Mouse (Mus musculus) lung, embryonic 15.5 days (tissue): ENCODE measurements around the gene Ing2. TPM values are rescaled to one million over a fixed set of nuclear protein-coding genes. Genes with fewer than 3 reads are reported as not detected.

Source experiments
- ATAC-seq: fragments of 200-750 bp; cut with Nextera tagmentation; 2 replicates; pipeline ENCODE4 v1.8.0; 2017; ENCODE audit warnings: moderate number of reproducible peaks, borderline replicate concordance; ENCODE audit not compliant: low FRiP score, low TSS enrichment; ENCODE audit errors: extremely low read depth
- H3K27ac ChIP-seq: fragments of 300-500 bp; sonication (generic); 2 replicates; pipeline ENCODE4 v1.5.1; 2015; ENCODE audit warnings: moderate library complexity, mild to moderate bottlenecking, inconsistent platforms
- H3K27me3 ChIP-seq: fragments of 300-500 bp; sonication (generic); 2 replicates; pipeline ENCODE4 v1.6.1; 2015; ENCODE audit warnings: inconsistent platforms
- H3K36me3 ChIP-seq: fragments of 300-500 bp; sonication (generic); 2 replicates; pipeline ENCODE4 v1.6.1; 2015; ENCODE audit warnings: inconsistent platforms
- H3K4me1 ChIP-seq: fragments of 300-500 bp; sonication (generic); 2 replicates; pipeline ENCODE4 v1.6.1; 2015; ENCODE audit warnings: inconsistent platforms
- H3K4me2 ChIP-seq: fragments of 300-500 bp; sonication (generic); 2 replicates; pipeline ENCODE4 v1.6.1; 2015; ENCODE audit warnings: inconsistent platforms, mild to moderate bottlenecking, moderate library complexity
- H3K4me3 ChIP-seq: fragments of 300-500 bp; sonication (generic); 2 replicates; pipeline ENCODE4 v1.5.1; 2015; ENCODE audit warnings: mild to moderate bottlenecking, inconsistent platforms
- H3K9ac ChIP-seq: fragments of 300-500 bp; sonication (generic); 2 replicates; pipeline ENCODE4 v1.6.1; 2015; ENCODE audit warnings: inconsistent platforms
- H3K9me3 ChIP-seq: fragments of 300-500 bp; sonication (generic); 2 replicates; pipeline ENCODE4 v1.6.1; 2016; ENCODE audit warnings: inconsistent platforms
- WGBS: fragments of 180-500 bp; shearing (Covaris S2); methylation state at CpG from one replicate; pipeline ENCODE4 v1.1.7; 2015; 5-methylcytosine and 5-hydroxymethylcytosine counted together
- polyA plus RNA-seq: library from polyadenylated mRNA; unstranded; fragments of >200 nt; fragmentation: Nextera tagmentation; extraction: Ambion mirVana; gene quantifications from 2 replicates; pipeline ENCODE4 v1.2.1, GENCODE M21; 2015

The Ing2 gene
- polyA plus RNA-seq, 1 experiment from 2014 or later = 13.6 TPM

GRCm38 (mm10) chr8:47691831-47692230, 16.5 kb upstream of the Ing2 start:
- no peak for ATAC-seq
- no peak overlapping the region for H3K4me2 ChIP-seq
- no peaks in the 10 kb centered on the region for H3K27me3 ChIP-seq
- no peaks in the 10 kb centered on the region for H3K36me3 ChIP-seq
- H3K9ac ChIP-seq = no peak overlapping the region
- no peak overlapping the region for H3K27ac ChIP-seq
- no peak overlapping the region for H3K4me3 ChIP-seq
- no peaks in the 10 kb centered on the region for H3K9me3 ChIP-seq
- H3K4me1 ChIP-seq = no peaks in the 10 kb centered on the region
- WGBS = 68% methylated on average over 9 of the region's 10 CpGs

GRCm38 (mm10) chr8:47691303-47691702, 15.9 kb upstream of the Ing2 start:
- H3K4me1 ChIP-seq = no peaks in the 10 kb centered on the region
- H3K4me2 ChIP-seq = peak overlapping the region; percentile 48; the same call in 1 of the 2 replicates
- no peak for ATAC-seq
- H3K4me3 ChIP-seq = no peak overlapping the region
- H3K9ac ChIP-seq = no peak overlapping the region
- H3K27ac ChIP-seq = no peak overlapping the region
- H3K9me3 ChIP-seq = no peaks in the 10 kb centered on the region
- WGBS = 62% methylated on average over 7 of the region's 7 CpGs
- no peaks in the 10 kb centered on the region for H3K27me3 ChIP-seq
- H3K36me3 ChIP-seq = no peaks in the 10 kb centered on the region

- Histone ChIP-seq H3K27ac (no peak overlapping the region), H3K36me3 (no peaks in the 10 kb centered on the region), H3K9ac (peak overlapping the region; percentile 17), H3K27me3 (no peaks in the 10 kb centered on the region), H3K4me3 (peak overlapping the region; percentile 20), H3K4me1 (no peaks in the 10 kb centered on the region), H3K4me2 (peak overlapping the region; percentile 48), H3K9me3 (no peaks in the 10 kb centered on the region)
- ATAC-seq = no peak
- WGBS = 9% methylated on average over 16 of the region's 16 CpGs
Measured at GRCm38 (mm10) chr8:47690674-47691078, 15.3 kb upstream of the Ing2 start.

- no peaks in the 10 kb centered on the region for H3K9me3 ChIP-seq
- H3K4me3 ChIP-seq = no peak overlapping the region
- H3K9ac ChIP-seq = no peak overlapping the region
- no peak overlapping the region for H3K4me2 ChIP-seq
- WGBS = 59% methylated on average over 12 of the region's 12 CpGs
- no peak overlapping the region for H3K27ac ChIP-seq
- H3K36me3 ChIP-seq = no peaks in the 10 kb centered on the region
- ATAC-seq = no peak
- no peaks in the 10 kb centered on the region for H3K4me1 ChIP-seq
- H3K27me3 ChIP-seq = no peaks in the 10 kb centered on the region
Measured at GRCm38 (mm10) chr8:47689704-47690326, 14.5 kb upstream of the Ing2 start.

- no peaks in the 10 kb centered on the region for H3K9me3 ChIP-seq
- no peak overlapping the region for H3K4me2 ChIP-seq
- H3K27me3 ChIP-seq = no peaks in the 10 kb centered on the region
- H3K4me1 ChIP-seq = no peaks in the 10 kb centered on the region
- H3K4me3 ChIP-seq = no peak overlapping the region
- no peak overlapping the region for H3K9ac ChIP-seq
- no peaks in the 10 kb centered on the region for H3K36me3 ChIP-seq
- no peak for ATAC-seq
- no peak overlapping the region for H3K27ac ChIP-seq
- 50% methylated on average over 5 of the region's 5 CpGs for WGBS
Measured at GRCm38 (mm10) chr8:47684441-47684840, 9.1 kb upstream of the Ing2 start.

GRCm38 (mm10) chr8:47683994-47684393, 8.6 kb upstream of the Ing2 start:
- H3K9ac ChIP-seq = no peak overlapping the region

GRCm38 (mm10) chr8:47680306-47680705, 5.0 kb upstream of the Ing2 start:
- Histone ChIP-seq H3K4me3 (no peak overlapping the region), H3K36me3 (no peaks in the 10 kb centered on the region), H3K4me2 (no peak overlapping the region), H3K9ac (no peak overlapping the region), H3K27ac (no peak overlapping the region), H3K4me1 (peaks cover 9% of the 10 kb centered on the region), H3K9me3 (no peaks in the 10 kb centered on the region), H3K27me3 (no peaks in the 10 kb centered on the region)
- ATAC-seq = no peak
- WGBS = 78% methylated on average over 4 of the region's 4 CpGs

More at GRCm38 (mm10) chr8:47683994-47684393, 8.6 kb upstream of the Ing2 start:
- H3K4me2 ChIP-seq = no peak overlapping the region
- no peak for ATAC-seq
- WGBS = 79% methylated on average over 9 of the region's 9 CpGs
- no peaks in the 10 kb centered on the region for H3K9me3 ChIP-seq
- no peaks in the 10 kb centered on the region for H3K27me3 ChIP-seq
- no peaks in the 10 kb centered on the region for H3K4me1 ChIP-seq
- H3K27ac ChIP-seq = no peak overlapping the region
- no peak overlapping the region for H3K4me3 ChIP-seq
- H3K36me3 ChIP-seq = no peaks in the 10 kb centered on the region

- Histone ChIP-seq H3K4me3 (no peak overlapping the region), H3K27ac (no peak overlapping the region), H3K27me3 (no peaks in the 10 kb centered on the region), H3K9ac (no peak overlapping the region), H3K9me3 (no peaks in the 10 kb centered on the region), H3K4me2 (no peak overlapping the region), H3K36me3 (no peaks in the 10 kb centered on the region), H3K4me1 (peaks cover 9% of the 10 kb centered on the region)
- no peak for ATAC-seq
- WGBS = 68% methylated on average over 1 of the region's 1 CpGs
Measured at GRCm38 (mm10) chr8:47679603-47680002, 4.2 kb upstream of the Ing2 start.

GRCm38 (mm10) chr8:47676631-47677030, 1.3 kb upstream of the Ing2 start:
- H3K4me1 ChIP-seq = peaks cover 13% of the 10 kb centered on the region
- no peaks in the 10 kb centered on the region for H3K27me3 ChIP-seq
- H3K36me3 ChIP-seq = no peaks in the 10 kb centered on the region
- no peaks in the 10 kb centered on the region for H3K9me3 ChIP-seq
- H3K4me3 ChIP-seq = peak overlapping the region; percentile 98
- peak overlapping the region; percentile 95 for H3K9ac ChIP-seq
- ATAC-seq = no peak
- peak overlapping the region; percentile 72 for H3K4me2 ChIP-seq
- 50% methylated on average over 2 of the region's 2 CpGs for WGBS
- H3K27ac ChIP-seq = no peak overlapping the region

- 1% methylated on average over 15 of the region's 15 CpGs for WGBS
Measured at GRCm38 (mm10) chr8:47676224-47676623, 868 bp upstream of the Ing2 start.

GRCm38 (mm10) chr8:47675786-47676185, 430 bp upstream of the Ing2 start:
- Histone ChIP-seq H3K4me3 (peak overlapping the region; percentile 98), H3K9ac (peak overlapping the region; percentile 95), H3K36me3 (no peaks in the 10 kb centered on the region), H3K27me3 (no peaks in the 10 kb centered on the region), H3K27ac (peak overlapping the region; percentile 99), H3K4me2 (peak overlapping the region; percentile 72), H3K9me3 (no peaks in the 10 kb centered on the region), H3K4me1 (peaks cover 13% of the 10 kb centered on the region)
- ATAC-seq = no peak
- WGBS = under 1% methylated on average over 20 of the region's 20 CpGs

More at GRCm38 (mm10) chr8:47676224-47676623, 868 bp upstream of the Ing2 start:
- H3K4me2 ChIP-seq = peak overlapping the region; percentile 72
- peak overlapping the region; percentile 99 for H3K27ac ChIP-seq
- H3K4me1 ChIP-seq = peaks cover 13% of the 10 kb centered on the region
- H3K27me3 ChIP-seq = no peaks in the 10 kb centered on the region
- peak overlapping the region; percentile 95 for H3K9ac ChIP-seq
- no peaks in the 10 kb centered on the region for H3K9me3 ChIP-seq
- no peaks in the 10 kb centered on the region for H3K36me3 ChIP-seq
- ATAC-seq = no peak
- H3K4me3 ChIP-seq = peak overlapping the region; percentile 98

GRCm38 (mm10) chr8:47674140-47674776, 1.1 kb downstream of the Ing2 start:
- Histone ChIP-seq H3K9me3 (no peaks in the 10 kb centered on the region), H3K27ac (peak overlapping the region; percentile 87), H3K4me3 (peak overlapping the region; percentile 98), H3K36me3 (no peaks in the 10 kb centered on the region), H3K4me1 (peaks cover 13% of the 10 kb centered on the region), H3K9ac (peak overlapping the region; percentile 62), H3K4me2 (peak overlapping the region; percentile 71), H3K27me3 (no peaks in the 10 kb centered on the region)
- ATAC-seq = no peak; the same call in 1 of the 2 replicates
- under 1% methylated on average over 44 of the region's 59 CpGs for WGBS
